Mouse (Mus musculus): ENCODE data around the gene Gm9573. TPM values are rescaled to one million over a fixed set of nuclear protein-coding genes. Genes with fewer than 3 reads are reported as not detected.
A peak's percentile ranks its signal among the peaks of the same experiment; 100 is the strongest.

Gm9573 gene
- polyA plus RNA-seq, 1 experiment from 2014 or later: not detected

- H3K4me3 ChIP-seq (ENCODE audit: low read length): no peak overlapping the region
- 48% methylated on average over 2 of the region's 2 CpGs for WGBS
Observed at GRCm38 (mm10) chr17:35649429-35649828, 23.0 kb upstream of the Gm9573 start.

GRCm38 (mm10) chr17:35643609-35644236 lies 17.3 kb upstream of the Gm9573 start, which contains the start of gene Mucl3:
TSS of gene Mucl3 (minus strand) at chr17:35643695.
- H3K9ac ChIP-seq (replicated peaks; ENCODE audit: low read length): no peak within 1 kb of the TSS
- peak; percentile 28; the same call in 1 of the 2 replicates for ATAC-seq (ENCODE audit: low FRiP score, low TSS enrichment)
- H3K36me3 ChIP-seq (ENCODE audit: insufficient read depth, low read length): no peaks in the 10 kb centered on the region
- no peak within 1 kb of the TSS for H3K4me2 ChIP-seq (replicated peaks; ENCODE audit: low read depth, low read length)
- H3K27ac ChIP-seq (ENCODE audit: low read length): no peak within 1 kb of the TSS
- no peaks in the 10 kb centered on the region for H3K4me1 ChIP-seq (ENCODE audit: insufficient read depth, low read length)
- H3K4me3 ChIP-seq (ENCODE audit: low read length): no peak within 1 kb of the TSS
- H3K9me3 ChIP-seq (ENCODE audit: low read length): no peaks in the 10 kb centered on the region
- WGBS: 59% methylated on average over 13 of the region's 13 CpGs
- no peaks in the 10 kb centered on the region for H3K27me3 ChIP-seq (ENCODE audit: insufficient read depth, low read length)

More at GRCm38 (mm10) chr17:35649429-35649828, 23.0 kb upstream of the Gm9573 start:
- H3K4me2 ChIP-seq (replicated peaks; ENCODE audit: low read depth, low read length): no peak overlapping the region
- H3K36me3 ChIP-seq (ENCODE audit: insufficient read depth, low read length): no peaks in the 10 kb centered on the region
- H3K27me3 ChIP-seq (ENCODE audit: insufficient read depth, low read length): no peaks in the 10 kb centered on the region
- 0 out of 2 replicates have a peak overlapping the region, but pooled peaks have one; percentile 32 for H3K9ac ChIP-seq (replicated peaks; ENCODE audit: low read length)
- peak; percentile 74; the same call in 1 of the 2 replicates for ATAC-seq (ENCODE audit: low FRiP score, low TSS enrichment)
- H3K9me3 ChIP-seq (ENCODE audit: low read length): no peaks in the 10 kb centered on the region
- H3K27ac ChIP-seq (ENCODE audit: low read length): peak overlapping the region; percentile 79
- H3K4me1 ChIP-seq (ENCODE audit: insufficient read depth, low read length): peaks cover 25% of the 10 kb centered on the region; the same call in 1 of the 2 replicates

GRCm38 (mm10) chr17:35639352-35639751 lies 12.9 kb upstream of the Gm9573 start:
- H3K9ac ChIP-seq (replicated peaks; ENCODE audit: low read length): no peak overlapping the region
- no peak for ATAC-seq (ENCODE audit: low FRiP score, low TSS enrichment)
- peak overlapping the region; percentile 13; the same call in 1 of the 2 replicates for H3K27ac ChIP-seq (ENCODE audit: low read length)
- peak overlapping the region; percentile 36 for H3K4me2 ChIP-seq (replicated peaks; ENCODE audit: low read depth, low read length)
- no peak overlapping the region for H3K4me3 ChIP-seq (ENCODE audit: low read length)
- H3K36me3 ChIP-seq (ENCODE audit: insufficient read depth, low read length): no peaks in the 10 kb centered on the region
- H3K9me3 ChIP-seq (ENCODE audit: low read length): no peaks in the 10 kb centered on the region
- H3K4me1 ChIP-seq (ENCODE audit: insufficient read depth, low read length): no peaks in the 10 kb centered on the region
- H3K27me3 ChIP-seq (ENCODE audit: insufficient read depth, low read length): no peaks in the 10 kb centered on the region
- 75% methylated on average over 6 of the region's 6 CpGs for WGBS

- Histone ChIP-seq H3K9ac (replicated peaks; ENCODE audit: low read length) (no peak overlapping the region), H3K4me3 (ENCODE audit: low read length) (no peak overlapping the region), H3K27me3 (ENCODE audit: insufficient read depth, low read length) (no peaks in the 10 kb centered on the region), H3K4me1 (ENCODE audit: insufficient read depth, low read length) (no peaks in the 10 kb centered on the region), H3K4me2 (replicated peaks; ENCODE audit: low read depth, low read length) (peak overlapping the region; percentile 38), H3K9me3 (ENCODE audit: low read length) (no peaks in the 10 kb centered on the region), H3K27ac (ENCODE audit: low read length) (peak overlapping the region; percentile 23; the same call in 1 of the 2 replicates), H3K36me3 (ENCODE audit: insufficient read depth, low read length) (no peaks in the 10 kb centered on the region)
- 25% methylated on average over 14 of the region's 14 CpGs for WGBS
- peak; percentile 91 for ATAC-seq (ENCODE audit: low FRiP score, low TSS enrichment)
Observed at GRCm38 (mm10) chr17:35638475-35639190, 12.2 kb upstream of the Gm9573 start.

- no peak overlapping the region for H3K4me3 ChIP-seq (ENCODE audit: low read length)
- no peak overlapping the region for H3K4me2 ChIP-seq (replicated peaks; ENCODE audit: low read depth, low read length)
- H3K27ac ChIP-seq (ENCODE audit: low read length): no peak overlapping the region
- 50% methylated on average over 5 of the region's 5 CpGs for WGBS
- no peaks in the 10 kb centered on the region for H3K27me3 ChIP-seq (ENCODE audit: insufficient read depth, low read length)
- ATAC-seq (ENCODE audit: low FRiP score, low TSS enrichment): no peak
- H3K36me3 ChIP-seq (ENCODE audit: insufficient read depth, low read length): no peaks in the 10 kb centered on the region
- H3K9ac ChIP-seq (replicated peaks; ENCODE audit: low read length): no peak overlapping the region
- H3K9me3 ChIP-seq (ENCODE audit: low read length): no peaks in the 10 kb centered on the region
- no peaks in the 10 kb centered on the region for H3K4me1 ChIP-seq (ENCODE audit: insufficient read depth, low read length)
Observed at GRCm38 (mm10) chr17:35636363-35636762, 9.9 kb upstream of the Gm9573 start.

GRCm38 (mm10) chr17:35635699-35636111 lies 9.3 kb upstream of the Gm9573 start:
- Histone ChIP-seq H3K27ac (ENCODE audit: low read length) (no peak overlapping the region), H3K36me3 (ENCODE audit: insufficient read depth, low read length) (no peaks in the 10 kb centered on the region), H3K4me3 (ENCODE audit: low read length) (peak overlapping the region; percentile 50), H3K4me2 (replicated peaks; ENCODE audit: low read depth, low read length) (peak overlapping the region; percentile 75), H3K9me3 (ENCODE audit: low read length) (no peaks in the 10 kb centered on the region), H3K4me1 (ENCODE audit: insufficient read depth, low read length) (no peaks in the 10 kb centered on the region), H3K9ac (replicated peaks; ENCODE audit: low read length) (peak overlapping the region; percentile 54), H3K27me3 (ENCODE audit: insufficient read depth, low read length) (no peaks in the 10 kb centered on the region)
- ATAC-seq (ENCODE audit: low FRiP score, low TSS enrichment): no peak
- WGBS: 1% methylated on average over 15 of the region's 15 CpGs

GRCm38 (mm10) chr17:35635202-35635601 lies 8.8 kb upstream of the Gm9573 start:
- Histone ChIP-seq H3K4me3 (ENCODE audit: low read length) (no peak overlapping the region), H3K9ac (replicated peaks; ENCODE audit: low read length) (no peak overlapping the region), H3K27ac (ENCODE audit: low read length) (no peak overlapping the region), H3K9me3 (ENCODE audit: low read length) (no peaks in the 10 kb centered on the region), H3K36me3 (ENCODE audit: insufficient read depth, low read length) (no peaks in the 10 kb centered on the region), H3K4me2 (replicated peaks; ENCODE audit: low read depth, low read length) (no peak overlapping the region), H3K27me3 (ENCODE audit: insufficient read depth, low read length) (no peaks in the 10 kb centered on the region), H3K4me1 (ENCODE audit: insufficient read depth, low read length) (no peaks in the 10 kb centered on the region)
- WGBS: 91% methylated on average over 3 of the region's 3 CpGs
- no peak for ATAC-seq (ENCODE audit: low FRiP score, low TSS enrichment)

GRCm38 (mm10) chr17:35633992-35634391 lies 7.6 kb upstream of the Gm9573 start:
- Histone ChIP-seq H3K9ac (replicated peaks; ENCODE audit: low read length) (no peak overlapping the region), H3K36me3 (ENCODE audit: insufficient read depth, low read length) (no peaks in the 10 kb centered on the region), H3K27me3 (ENCODE audit: insufficient read depth, low read length) (no peaks in the 10 kb centered on the region), H3K27ac (ENCODE audit: low read length) (no peak overlapping the region), H3K4me3 (ENCODE audit: low read length) (no peak overlapping the region), H3K4me2 (replicated peaks; ENCODE audit: low read depth, low read length) (no peak overlapping the region), H3K4me1 (ENCODE audit: insufficient read depth, low read length) (no peaks in the 10 kb centered on the region), H3K9me3 (ENCODE audit: low read length) (no peaks in the 10 kb centered on the region)
- peak; percentile 44; the same call in 1 of the 2 replicates for ATAC-seq (ENCODE audit: low FRiP score, low TSS enrichment)
- WGBS: 21% methylated on average over 1 of the region's 1 CpGs

- no peaks in the 10 kb centered on the region for H3K4me1 ChIP-seq (ENCODE audit: insufficient read depth, low read length)
- H3K4me2 ChIP-seq (replicated peaks; ENCODE audit: low read depth, low read length): no peak overlapping the region
- no peaks in the 10 kb centered on the region for H3K9me3 ChIP-seq (ENCODE audit: low read length)
- 78% methylated on average over 4 of the region's 4 CpGs for WGBS
- H3K9ac ChIP-seq (replicated peaks; ENCODE audit: low read length): no peak overlapping the region
- no peak overlapping the region for H3K4me3 ChIP-seq (ENCODE audit: low read length)
- H3K27ac ChIP-seq (ENCODE audit: low read length): no peak overlapping the region
- no peaks in the 10 kb centered on the region for H3K36me3 ChIP-seq (ENCODE audit: insufficient read depth, low read length)
- ATAC-seq (ENCODE audit: low FRiP score, low TSS enrichment): no peak
- H3K27me3 ChIP-seq (ENCODE audit: insufficient read depth, low read length): no peaks in the 10 kb centered on the region
Observed at GRCm38 (mm10) chr17:35617127-35617526, 9.3 kb downstream of the Gm9573 start.

Measured in kidney, embryonic 16.5 days (tissue).